Mouse (Mus musculus) layer of hippocampus, postnatal 36 days (tissue): ENCODE results near the gene Fry. TPM values are rescaled to one million over a fixed set of nuclear protein-coding genes. Genes with fewer than 3 reads are reported as not detected.

Source experiments
- DNase-seq, 2 experiments: peaks; one replicate each; pipeline ENCODE4 v3.0.0; 2022
- total RNA-seq, 2 experiments: library from RNA; stranded (reverse); gene quantifications; 2 replicates each; pipeline ENCODE4 v1.2.3; 2021

The Fry gene
- total RNA-seq = 100 to 1,000 TPM; 197 to 227 TPM

DNA sequence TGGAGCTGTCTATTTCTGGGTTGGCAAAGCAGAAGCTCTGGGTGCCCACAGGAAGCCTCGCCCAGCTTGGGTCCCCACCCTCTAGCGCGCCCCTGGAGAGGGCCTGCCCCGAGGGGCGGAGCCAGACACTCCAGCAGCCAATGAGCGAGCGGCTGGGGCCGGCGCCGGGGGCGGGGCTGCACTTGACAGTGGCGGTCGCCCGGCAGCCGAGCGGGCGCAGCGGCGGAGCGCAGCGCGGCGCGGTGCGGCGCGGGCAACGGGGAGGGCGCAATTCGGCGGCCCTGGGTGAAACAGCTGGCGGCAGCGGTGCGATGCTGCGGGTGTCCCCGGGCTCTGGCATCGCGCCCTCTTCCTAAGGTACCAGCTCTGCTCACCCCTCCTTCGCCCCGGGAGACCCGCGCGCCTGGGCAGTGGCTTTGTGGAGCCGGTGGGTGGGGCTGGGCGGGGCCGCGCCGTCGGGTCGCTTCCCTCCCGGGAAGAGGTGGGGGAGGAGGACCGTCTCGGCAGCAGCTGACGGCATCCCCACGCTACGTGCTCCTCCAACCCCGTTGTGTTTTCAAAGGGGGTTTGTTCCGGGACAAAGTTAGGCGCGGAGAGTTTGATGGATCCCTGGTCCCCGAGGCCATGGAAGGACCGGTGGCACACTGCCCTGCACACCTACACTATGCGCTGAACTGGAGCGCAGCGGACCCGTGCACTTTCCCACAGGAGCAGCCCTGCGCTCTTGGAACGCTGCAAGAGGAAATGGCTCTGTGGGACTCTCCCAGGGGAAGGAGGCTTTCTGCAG, at the start of gene Fry:
Gene Fry, plus strand, starts transcription at position 191 of the 787 bp plus-strand sequence.
- DNase-seq = peak; percentile 95

DNA sequence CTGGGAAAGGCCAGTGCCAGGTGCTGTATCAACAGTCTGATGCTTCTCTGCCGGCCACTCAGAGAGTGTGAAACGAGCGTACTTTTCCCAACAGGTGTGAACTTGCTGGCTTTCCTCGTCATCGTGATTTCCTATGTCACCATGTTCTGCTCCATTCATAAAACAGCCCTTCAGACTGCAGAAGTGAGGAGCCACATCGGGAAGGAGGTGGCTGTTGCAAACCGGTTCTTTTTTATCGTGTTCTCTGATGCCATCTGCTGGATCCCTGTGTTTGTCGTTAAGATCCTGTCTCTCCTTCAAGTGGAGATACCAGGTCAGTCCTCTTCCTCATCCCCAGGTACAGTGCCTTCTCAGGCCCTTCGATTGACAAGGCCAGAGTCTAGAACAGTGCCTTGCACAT, 48.4 kb upstream of the Fry start:
- peak; percentile 34 to 43 for DNase-seq

DNA sequence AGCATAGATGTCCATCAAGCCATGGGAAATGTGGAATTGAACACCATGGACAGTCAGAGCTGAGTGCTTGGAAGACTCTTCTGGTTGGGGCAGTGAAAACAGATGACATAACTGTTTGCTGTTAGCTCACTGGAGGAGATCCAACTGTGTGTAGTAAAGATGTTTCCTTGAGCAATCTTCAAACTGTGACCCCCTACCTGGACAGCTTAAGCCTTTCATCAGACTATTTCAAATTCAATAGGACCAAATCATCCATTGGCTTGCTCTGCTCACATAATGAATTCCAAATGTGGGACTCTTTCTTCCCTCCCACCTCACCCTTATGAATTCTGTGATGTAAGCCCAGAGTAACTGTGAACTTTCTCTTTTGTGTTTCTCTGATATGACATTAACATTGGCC, 46.7 kb upstream of the Fry start:
- no peak for DNase-seq

- DNase-seq = no peak
These were observed 38.3 kb upstream of the Fry start for GRCm38 (mm10) chr5:150079866-150080797.

DNA sequence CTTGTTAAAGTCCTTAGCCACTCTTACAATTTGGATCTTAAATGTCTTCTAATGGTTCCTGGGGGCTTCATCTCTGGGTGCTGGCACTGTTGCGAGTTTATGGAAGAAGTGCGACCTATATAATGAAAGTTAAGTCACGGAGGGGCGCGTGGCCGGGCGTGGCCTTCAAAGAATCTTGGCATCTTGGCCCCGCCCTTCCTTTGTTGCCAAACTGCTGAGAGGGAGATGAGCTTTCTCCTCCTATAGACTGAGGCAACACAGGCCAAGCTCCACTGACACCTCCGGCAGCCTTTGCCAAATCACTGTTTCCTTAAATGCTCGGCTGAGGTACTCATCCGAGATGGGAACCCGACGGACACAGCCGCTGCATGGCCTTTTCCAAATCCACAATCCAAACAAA, 35.7 kb upstream of the Fry start:
- no peak for DNase-seq

GRCm38 (mm10) chr5:150083190-150083589, 35.3 kb upstream of the Fry start:
- DNase-seq = no peak

DNA sequence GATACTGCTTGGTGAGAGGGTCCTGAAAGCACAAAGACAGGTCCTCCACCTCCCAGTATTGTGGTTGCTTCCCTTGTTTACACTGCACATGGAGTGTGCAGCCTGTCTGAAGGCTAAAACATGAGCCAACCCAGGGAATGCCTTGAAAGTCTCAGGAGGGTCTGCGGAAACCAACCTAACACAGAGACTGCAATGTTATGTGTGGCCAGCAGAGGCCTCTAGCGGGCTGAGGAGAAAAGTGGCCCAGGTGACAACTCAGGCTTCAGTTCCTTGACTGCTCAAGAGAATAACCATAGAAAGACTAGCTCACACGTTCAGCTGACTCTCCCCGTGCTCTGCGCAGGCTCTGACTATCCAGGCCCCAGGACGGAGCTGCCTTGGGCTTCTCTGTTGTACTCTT, 20.8 kb upstream of the Fry start:
- peak; percentile 45 to 58 for DNase-seq

DNA sequence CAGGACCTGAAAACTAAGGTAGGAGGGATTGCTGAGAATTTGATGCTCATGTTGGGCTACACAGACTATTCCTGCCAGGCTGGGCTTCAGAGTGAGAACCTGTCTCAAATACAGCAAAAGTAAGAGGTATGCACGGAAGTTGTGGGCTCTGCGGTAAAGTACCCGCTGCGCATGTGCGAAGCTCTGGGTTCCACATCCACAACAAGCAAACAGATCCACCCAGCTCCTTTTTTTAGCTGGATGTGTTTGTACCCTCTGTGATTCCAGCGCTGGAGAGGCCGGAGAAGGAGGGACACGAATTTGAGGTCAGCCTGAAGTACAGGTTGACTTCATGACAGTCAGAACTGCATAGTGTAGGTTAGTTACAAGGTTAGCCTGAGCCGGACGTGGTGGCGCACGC, 19.7 kb upstream of the Fry start:
- no peak for DNase-seq

DNA sequence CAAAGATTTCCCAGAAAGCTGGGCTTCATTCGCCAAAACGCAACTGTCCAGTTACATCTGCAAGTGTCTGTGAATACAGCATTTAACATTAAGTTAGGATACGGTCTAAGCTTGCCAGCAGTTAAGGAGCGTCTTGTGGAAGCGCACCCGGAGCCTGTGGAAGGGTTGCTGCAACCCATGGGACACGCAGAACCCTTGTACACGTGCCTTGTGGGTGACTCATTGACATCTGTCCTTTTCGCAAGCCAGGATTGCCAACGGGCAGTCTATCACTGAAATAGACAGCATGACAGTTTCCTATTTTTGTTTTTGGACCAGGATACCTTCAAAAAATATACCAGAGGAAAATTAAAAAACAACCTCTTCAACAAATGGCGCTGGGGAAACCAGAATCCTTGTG, 16.7 kb upstream of the Fry start:
- no peak for DNase-seq

GRCm38 (mm10) chr5:150106358-150106757, 12.1 kb upstream of the Fry start:
- no peak for DNase-seq

GRCm38 (mm10) chr5:150111236-150111635, 7.2 kb upstream of the Fry start:
- no peak for DNase-seq

DNA sequence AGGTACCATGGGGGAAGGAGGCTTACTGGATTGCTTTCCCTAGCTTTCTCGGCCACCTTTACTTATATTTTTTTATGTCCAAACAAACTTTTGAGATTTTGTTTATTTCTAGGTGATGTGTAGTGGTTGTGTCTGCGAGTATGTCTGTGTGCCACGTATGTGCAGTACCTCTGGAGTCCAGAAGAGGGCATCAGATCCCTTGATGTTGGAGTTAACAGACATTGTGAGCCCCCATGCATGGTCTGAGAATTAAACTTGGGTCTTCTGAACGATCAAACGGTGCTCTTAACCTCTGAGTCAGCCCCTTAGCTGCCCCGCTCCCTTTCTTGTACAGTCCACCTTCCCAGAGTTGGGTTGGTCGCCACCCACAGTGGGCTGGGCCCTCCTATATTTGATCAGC, 4.4 kb upstream of the Fry start:
- no peak for DNase-seq

GRCm38 (mm10) chr5:150114778-150115177, 3.7 kb upstream of the Fry start:
- no peak for DNase-seq

DNA sequence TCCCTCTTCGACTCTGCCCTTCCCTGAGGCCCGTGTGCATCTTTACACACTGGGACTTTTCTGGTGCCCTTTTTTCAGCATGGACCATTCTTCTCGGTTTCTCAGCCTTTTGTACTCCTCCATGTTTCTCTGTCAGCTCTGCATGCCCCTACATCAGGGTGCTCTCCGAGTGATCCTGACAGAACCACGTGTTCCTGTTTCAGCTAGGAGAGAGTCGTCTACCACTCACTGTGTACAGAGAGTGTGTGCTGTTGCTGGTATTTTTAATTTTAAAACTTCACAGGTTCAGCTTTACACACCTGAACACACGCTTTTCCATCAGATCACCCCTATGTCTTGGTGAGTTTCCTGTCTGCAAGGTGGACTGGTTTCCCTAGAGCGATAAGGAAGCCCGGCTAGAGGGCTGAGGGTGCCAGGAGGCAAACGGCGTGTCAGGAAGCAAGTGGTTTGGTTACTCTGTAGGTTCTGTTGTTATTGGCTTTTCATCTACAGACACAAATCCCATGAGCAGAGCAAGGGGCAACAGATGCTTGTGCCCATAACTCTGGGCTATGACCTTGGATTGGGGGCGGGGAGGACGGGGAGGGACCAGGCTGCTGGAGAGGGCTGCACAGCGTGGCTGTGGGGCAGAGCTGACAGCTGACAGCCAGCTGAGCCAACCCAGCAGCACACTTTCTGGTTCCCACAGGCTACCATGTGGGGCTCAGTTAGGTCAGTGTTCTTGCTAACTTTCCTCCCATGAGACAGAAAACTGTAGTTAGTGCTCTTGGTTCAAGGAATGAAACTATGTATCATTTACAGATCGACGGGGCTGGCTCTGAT, 3.0 kb upstream of the Fry start:
- no peak for DNase-seq

DNA sequence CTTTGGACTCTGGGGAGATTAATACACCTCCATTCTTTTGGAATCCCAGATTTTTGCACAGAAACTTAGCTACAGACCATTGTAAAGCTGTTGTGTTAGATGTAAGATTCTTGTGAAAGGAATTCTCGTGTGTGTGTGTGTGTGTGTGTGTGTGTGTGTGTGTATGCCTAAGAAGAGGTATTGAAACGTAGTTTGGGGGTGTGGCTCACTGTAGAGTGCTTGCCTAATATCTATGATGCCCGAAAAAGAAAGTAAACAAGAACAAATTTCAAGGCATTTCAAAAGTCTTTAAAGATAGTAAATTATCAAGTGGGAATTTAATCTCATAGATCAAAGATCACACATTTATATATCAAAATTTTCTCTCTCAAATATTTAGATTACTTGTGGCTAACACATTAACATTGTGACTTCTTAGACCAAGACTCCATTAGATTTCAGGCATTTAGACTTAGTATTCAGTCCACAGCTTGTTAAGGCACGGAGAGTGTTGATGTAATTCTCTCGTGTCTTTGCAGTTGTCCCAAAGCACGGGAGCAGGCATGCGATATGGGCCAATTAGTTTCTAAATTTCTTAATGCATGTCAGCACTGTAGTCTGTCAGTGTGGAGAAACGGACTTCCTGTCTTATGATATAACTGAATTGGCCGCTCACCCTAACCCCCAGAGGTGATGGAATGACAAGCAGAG, 2.1 kb upstream of the Fry start:
- no peak for DNase-seq

GRCm38 (mm10) chr5:150116906-150117216, 1.6 kb upstream of the Fry start:
- no peak for DNase-seq

- DNase-seq = no peak
These were observed 356 bp upstream of the Fry start for GRCm38 (mm10) chr5:150118124-150118454.

DNA sequence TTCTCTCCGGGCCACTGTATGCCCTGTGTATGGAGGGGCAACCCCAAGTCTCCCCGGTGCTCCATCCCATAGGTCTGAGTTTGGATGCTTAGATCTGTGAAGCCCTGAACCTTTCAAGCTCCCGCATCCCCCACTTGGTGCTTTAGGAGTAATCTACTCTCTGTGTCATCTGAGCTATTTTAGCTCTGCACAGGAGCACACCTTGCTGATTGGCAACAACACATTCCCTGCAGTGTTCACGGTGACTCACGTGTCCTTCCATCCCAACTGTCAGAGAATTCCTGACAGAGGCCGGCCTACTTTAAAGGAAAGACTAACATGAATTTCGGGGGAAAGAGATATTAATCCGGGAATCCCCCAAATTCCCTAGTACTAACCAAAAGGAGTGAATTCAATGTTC, 2.2 kb downstream of the Fry start:
- no peak for DNase-seq

DNA sequence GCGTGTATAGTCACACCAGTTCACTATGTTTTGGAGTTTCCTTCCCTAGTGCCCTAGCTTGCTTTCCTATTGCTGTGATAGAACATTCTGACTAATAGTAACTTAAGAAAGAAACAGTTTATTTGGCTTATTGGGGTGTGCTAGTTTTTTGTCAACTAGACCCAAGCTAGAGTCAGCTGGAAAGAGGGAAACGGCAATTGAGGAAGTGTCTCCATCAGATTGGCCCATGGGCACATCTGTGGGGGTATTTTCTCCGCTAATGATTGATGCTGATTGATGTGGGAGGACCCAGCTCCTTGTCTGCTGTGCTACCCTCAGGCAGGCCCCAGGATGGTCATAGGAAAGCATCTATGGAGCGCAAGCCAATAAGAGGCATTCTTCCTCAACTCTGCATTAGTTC, 3.6 kb downstream of the Fry start:
- DNase-seq = no peak

GRCm38 (mm10) chr5:150122571-150122970, 4.1 kb downstream of the Fry start:
- DNase-seq = peak in 1 of 2 experiments; percentile 61

- no peak for DNase-seq
These were observed 7.5 kb downstream of the Fry start for GRCm38 (mm10) chr5:150125920-150126319.

GRCm38 (mm10) chr5:150128432-150128831, 10.0 kb downstream of the Fry start:
- no peak for DNase-seq
